Mouse (Mus musculus) left cerebral cortex, adult 18-20 months (tissue): ENCODE results near the gene Adamtsl1. TPM values are rescaled to one million over a fixed set of nuclear protein-coding genes. Genes with fewer than 3 reads are reported as not detected.

ENCODE experiments used
- DNase-seq, 2 experiments: peaks; one replicate each; pipeline ENCODE4 v3.0.0; 2021 to 2022; ENCODE audit warnings: low spot score in 2 of 2, mixed read lengths in 1 of 2
- total RNA-seq, 2 experiments: library from RNA; stranded (reverse); gene quantifications; 2 replicates each; pipeline ENCODE4 v1.2.3; 2021

The Adamtsl1 gene
- total RNA-seq, 2 experiments from 2014 or later: 3.4 to 3.6 TPM

- DNase-seq: no peak
These were observed 877.2 kb downstream of the Adamtsl1 start for GRCm38 (mm10) chr4:86391176-86391575.

DNA sequence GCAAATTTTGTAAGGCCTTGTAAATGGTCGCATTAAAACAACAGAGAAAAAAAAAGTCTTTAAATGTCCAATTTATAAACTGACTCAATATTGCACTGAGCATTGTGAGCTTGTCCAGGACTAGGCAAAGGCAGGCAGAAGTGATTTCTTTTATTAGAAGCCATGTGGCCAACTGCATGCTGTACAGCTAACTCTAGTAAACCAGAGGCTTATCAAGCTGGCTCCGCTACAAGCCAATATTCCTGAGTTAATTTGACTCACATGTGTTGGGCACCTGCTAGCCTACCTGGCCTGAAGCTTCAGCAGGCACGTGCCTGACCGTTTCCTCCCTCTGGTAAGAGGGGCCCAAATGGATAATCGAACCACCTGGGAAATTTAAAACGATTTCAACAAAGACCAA lies 881.7 kb downstream of the Adamtsl1 start:
- no peak for DNase-seq

DNA sequence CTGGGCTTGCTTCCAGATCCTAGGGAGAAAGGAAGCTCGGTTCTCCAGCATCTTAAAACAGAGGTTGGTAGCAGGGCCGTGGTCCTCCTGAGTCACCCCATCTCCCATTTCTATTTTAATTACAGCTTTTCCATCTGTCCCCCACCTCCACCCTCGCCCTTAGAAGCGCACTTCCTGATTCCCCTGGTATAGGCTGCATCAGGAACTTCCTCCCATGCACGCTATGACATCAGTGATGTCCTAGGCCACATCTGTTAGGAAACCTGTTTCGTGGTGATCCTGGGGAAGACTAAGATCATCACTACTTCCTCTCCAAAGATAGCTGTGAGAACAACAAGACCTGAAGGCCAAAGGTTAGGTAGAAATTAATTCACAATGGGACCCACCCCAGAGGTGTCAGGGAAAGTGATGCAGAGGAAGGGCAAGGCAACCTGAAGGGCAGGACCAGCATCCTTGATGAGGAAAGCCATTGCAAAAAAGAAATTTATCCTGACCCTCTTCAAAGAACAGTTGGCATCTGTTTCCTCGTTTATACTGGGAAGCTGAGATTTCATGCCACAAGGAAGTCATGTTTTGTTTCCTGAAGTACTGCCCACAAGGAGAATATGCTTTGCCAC lies 882.8 kb downstream of the Adamtsl1 start:
- DNase-seq: no peak

- DNase-seq: no peak
These were observed 883.5 kb downstream of the Adamtsl1 start for GRCm38 (mm10) chr4:86397470-86397869.

- no peak for DNase-seq
These were observed 887.1 kb downstream of the Adamtsl1 start for GRCm38 (mm10) chr4:86401116-86401515.

DNA sequence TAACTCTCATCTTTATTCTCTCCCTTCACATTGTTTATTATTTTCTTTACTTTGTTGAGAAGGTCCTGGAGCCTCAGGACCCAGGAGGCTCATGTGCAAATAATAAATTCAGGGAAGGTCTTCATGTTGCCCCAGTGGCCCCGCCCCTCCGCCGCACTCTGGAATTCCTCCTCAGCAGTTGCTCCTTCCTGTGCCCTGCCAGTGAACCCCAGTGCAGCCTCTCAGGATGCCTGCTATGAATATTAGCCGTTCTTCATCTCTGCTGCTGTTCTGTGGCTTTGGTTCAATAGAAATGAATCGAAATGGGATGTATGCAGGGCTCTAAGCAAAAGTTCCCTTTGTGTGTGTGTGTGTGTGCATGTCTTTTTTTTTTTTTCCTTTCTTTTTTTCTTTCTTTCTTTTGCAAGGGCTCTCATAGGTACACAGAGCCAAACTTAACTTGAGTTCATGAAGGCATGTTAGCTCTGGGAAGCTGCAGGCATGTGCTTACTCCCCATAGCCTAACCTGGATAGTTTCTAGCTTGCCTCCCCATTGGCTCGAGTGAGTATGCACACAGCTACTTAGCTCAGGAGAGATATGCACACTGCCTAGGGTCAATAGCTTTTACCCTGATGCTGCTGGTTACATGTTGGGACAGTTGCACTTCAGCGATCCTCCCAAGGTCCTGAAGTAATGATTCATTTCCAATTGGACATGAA lies 892.7 kb downstream of the Adamtsl1 start:
- DNase-seq: no peak

- DNase-seq: no peak
These were observed 893.2 kb downstream of the Adamtsl1 start for GRCm38 (mm10) chr4:86407200-86407527.

GRCm38 (mm10) chr4:86408421-86408820 lies 894.4 kb downstream of the Adamtsl1 start:
- no peak for DNase-seq

DNA sequence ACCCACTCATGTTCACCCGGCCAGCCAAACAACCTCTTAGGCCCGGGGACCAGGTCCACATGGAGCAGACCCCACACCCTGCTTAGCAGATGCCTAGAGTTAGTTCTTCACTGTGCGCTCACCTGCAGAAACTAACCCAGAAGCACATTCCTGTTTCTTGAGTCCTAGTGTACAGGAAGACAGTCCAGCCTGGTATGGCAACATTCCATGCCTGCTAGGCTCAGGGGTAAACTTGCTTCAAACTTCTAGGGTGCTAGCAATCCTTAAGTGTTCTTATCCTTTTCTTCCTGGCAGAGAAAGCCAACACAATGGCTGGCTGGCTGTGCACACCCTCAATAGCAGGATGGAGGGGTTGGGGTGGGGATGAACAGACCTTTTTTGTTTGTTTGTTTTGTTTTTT lies 897.0 kb downstream of the Adamtsl1 start:
- no peak for DNase-seq

DNA sequence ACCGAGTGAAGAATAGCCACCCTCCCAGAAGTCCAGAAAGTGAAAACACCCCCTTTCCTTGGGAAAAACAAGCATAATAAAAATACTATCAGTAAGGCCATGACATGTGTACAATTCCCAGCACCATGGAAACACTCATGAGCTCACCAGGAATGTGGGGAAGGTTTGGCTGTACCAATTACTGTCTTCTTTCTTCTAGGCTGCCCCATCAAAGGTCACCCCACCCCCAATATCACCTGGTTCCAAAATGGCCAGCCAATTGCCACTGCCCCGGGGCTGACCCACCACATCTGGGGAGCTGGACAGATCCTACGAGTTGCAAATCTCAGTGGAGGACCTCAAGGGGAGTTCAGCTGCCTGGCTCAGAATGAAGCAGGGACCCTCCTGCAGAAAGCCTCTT lies 899.4 kb downstream of the Adamtsl1 start:
- DNase-seq: no peak

- no peak for DNase-seq
These were observed 902.5 kb downstream of the Adamtsl1 start for GRCm38 (mm10) chr4:86416401-86417025.

GRCm38 (mm10) chr4:86422586-86422985 lies 908.6 kb downstream of the Adamtsl1 start:
- no peak for DNase-seq

GRCm38 (mm10) chr4:86425581-86425980 lies 911.6 kb downstream of the Adamtsl1 start:
- DNase-seq: no peak

GRCm38 (mm10) chr4:86426549-86426948 lies 912.6 kb downstream of the Adamtsl1 start:
- no peak for DNase-seq

GRCm38 (mm10) chr4:86427312-86427711 lies 913.3 kb downstream of the Adamtsl1 start:
- DNase-seq: no peak

DNA sequence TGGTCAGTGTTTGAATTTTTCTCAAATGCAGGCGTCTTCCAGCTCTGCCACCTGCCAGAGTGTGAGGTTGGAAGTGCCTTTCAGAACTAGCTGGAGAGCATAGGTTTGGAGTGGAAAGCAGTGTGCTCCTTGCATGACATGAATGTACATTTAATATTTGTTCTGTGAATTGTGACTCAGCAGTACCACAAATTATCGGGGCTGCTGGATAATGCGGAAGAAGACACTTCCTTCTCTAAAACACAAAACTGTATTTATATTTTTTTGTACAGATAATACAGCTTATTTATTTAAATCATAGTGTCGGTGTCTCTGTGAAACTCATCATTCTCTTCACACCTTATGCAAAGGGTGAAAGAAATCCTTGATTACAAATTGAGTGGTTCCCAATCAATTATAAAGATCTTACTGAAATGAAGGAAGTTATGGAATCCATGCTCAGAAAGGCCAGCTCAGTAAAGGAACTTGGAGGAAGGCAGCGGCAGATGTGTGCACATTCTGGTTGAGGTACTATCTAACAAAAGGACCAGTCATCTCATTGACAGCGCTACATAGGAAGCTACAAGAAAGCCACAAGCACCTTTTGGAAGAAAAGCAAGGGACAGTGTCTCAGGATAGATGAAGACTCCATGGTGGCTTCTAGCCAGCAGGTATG lies 914.2 kb downstream of the Adamtsl1 start:
- DNase-seq: no peak

DNA sequence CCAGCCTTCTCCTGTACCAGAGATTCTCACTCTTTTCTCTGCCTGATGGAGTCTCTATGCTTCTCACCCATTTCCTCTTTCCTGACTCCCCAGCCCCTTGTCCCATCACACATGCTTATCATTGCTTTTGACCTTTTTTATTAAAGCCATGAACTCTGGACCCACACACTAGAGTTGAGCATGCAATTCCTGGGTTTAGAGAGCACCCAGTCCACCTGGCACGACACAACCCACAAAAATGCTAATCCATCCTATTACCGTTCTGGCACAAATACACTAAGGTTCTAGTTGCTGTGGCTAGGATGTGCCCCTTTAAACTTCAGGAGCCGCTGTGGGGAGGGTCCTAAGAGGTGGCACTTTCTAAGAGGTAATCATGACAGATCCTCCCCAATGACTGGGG lies 921.7 kb downstream of the Adamtsl1 start:
- DNase-seq: no peak

- DNase-seq: no peak
These were observed 922.4 kb downstream of the Adamtsl1 start for GRCm38 (mm10) chr4:86436336-86436735.

GRCm38 (mm10) chr4:86450468-86450867 lies 936.5 kb downstream of the Adamtsl1 start:
- peak in 1 of 2 experiments; percentile 10 for DNase-seq

GRCm38 (mm10) chr4:86464808-86465207 lies 950.8 kb downstream of the Adamtsl1 start:
- no peak for DNase-seq
